Mouse (Mus musculus): ENCODE data around the gene Zbtb2. TPM values are rescaled to one million over a fixed set of nuclear protein-coding genes. Genes with fewer than 3 reads are reported as not detected.
A peak's percentile ranks its signal among the peaks of the same experiment; 100 is the strongest.

The Zbtb2 gene
- polyA plus RNA-seq, 1 experiment from 2014 or later = 15.5 TPM

GRCm38 (mm10) chr10:4355882-4356451 lies 31.9 kb downstream of the Zbtb2 start:
- Histone ChIP-seq H3K27me3 (no peaks in the 10 kb centered on the region), H3K27ac (no peak overlapping the region), H3K4me2 (no peak overlapping the region), H3K4me3 (no peak overlapping the region), H3K4me1 (no peaks in the 10 kb centered on the region), H3K9me3 (no peaks in the 10 kb centered on the region), H3K9ac (no peak overlapping the region), H3K36me3 (peaks cover 31% of the 10 kb centered on the region)
- no peak for ATAC-seq (ENCODE audit: insufficient number of reproducible peaks, insufficient read depth, low FRiP score, low TSS enrichment, low read depth)
- WGBS = 88% methylated on average over 19 of the region's 19 CpGs

- no peaks in the 10 kb centered on the region for H3K9me3 ChIP-seq
- no peak overlapping the region for H3K9ac ChIP-seq
- H3K36me3 ChIP-seq = peaks cover 31% of the 10 kb centered on the region
- WGBS = 82% methylated on average over 38 of the region's 38 CpGs
- H3K4me2 ChIP-seq = no peak overlapping the region
- no peaks in the 10 kb centered on the region for H3K27me3 ChIP-seq
- no peaks in the 10 kb centered on the region for H3K4me1 ChIP-seq
- H3K4me3 ChIP-seq = no peak overlapping the region
- no peak for ATAC-seq (ENCODE audit: insufficient number of reproducible peaks, insufficient read depth, low FRiP score, low TSS enrichment, low read depth)
- no peak overlapping the region for H3K27ac ChIP-seq
Measured at GRCm38 (mm10) chr10:4354371-4355260, 33.3 kb downstream of the Zbtb2 start.

- Histone ChIP-seq H3K4me3 (no peak overlapping the region), H3K36me3 (no peaks in the 10 kb centered on the region), H3K9me3 (no peaks in the 10 kb centered on the region), H3K4me2 (no peak overlapping the region), H3K9ac (no peak overlapping the region), H3K4me1 (peaks cover 10% of the 10 kb centered on the region; the same call in 1 of the 2 replicates), H3K27me3 (no peaks in the 10 kb centered on the region), H3K27ac (no peak overlapping the region)
- WGBS = 95% methylated on average over 14 of the region's 14 CpGs
- ATAC-seq (ENCODE audit: insufficient number of reproducible peaks, insufficient read depth, low FRiP score, low TSS enrichment, low read depth) = no peak
Measured at GRCm38 (mm10) chr10:4347591-4347990, 40.3 kb downstream of the Zbtb2 start.

- ATAC-seq (ENCODE audit: insufficient number of reproducible peaks, insufficient read depth, low FRiP score, low TSS enrichment, low read depth) = peak; percentile 39; the same call in 1 of the 2 replicates
- H3K36me3 ChIP-seq = no peaks in the 10 kb centered on the region
- H3K9ac ChIP-seq = peak overlapping the region; percentile 67; the same call in 1 of the 2 replicates
- no peaks in the 10 kb centered on the region for H3K27me3 ChIP-seq
- no peaks in the 10 kb centered on the region for H3K9me3 ChIP-seq
- 58% methylated on average over 4 of the region's 4 CpGs for WGBS
- no peak overlapping the region for H3K27ac ChIP-seq
- peaks cover 10% of the 10 kb centered on the region; the same call in 1 of the 2 replicates for H3K4me1 ChIP-seq
- H3K4me3 ChIP-seq = peak overlapping the region; percentile 41
- peak overlapping the region; percentile 72 for H3K4me2 ChIP-seq
Measured at GRCm38 (mm10) chr10:4347136-4347492, 40.8 kb downstream of the Zbtb2 start.

- H3K27ac ChIP-seq = peak overlapping the region; percentile 33; the same call in 1 of the 2 replicates
- H3K4me3 ChIP-seq = peak overlapping the region; percentile 41
- H3K27me3 ChIP-seq = no peaks in the 10 kb centered on the region
- peak overlapping the region; percentile 67 for H3K9ac ChIP-seq
- H3K4me2 ChIP-seq = peak overlapping the region; percentile 72
- ATAC-seq (ENCODE audit: insufficient number of reproducible peaks, insufficient read depth, low FRiP score, low TSS enrichment, low read depth) = peak; percentile 87
- no peaks in the 10 kb centered on the region for H3K9me3 ChIP-seq
- 7% methylated on average over 28 of the region's 28 CpGs for WGBS
- peaks cover 10% of the 10 kb centered on the region; the same call in 1 of the 2 replicates for H3K4me1 ChIP-seq
- H3K36me3 ChIP-seq = no peaks in the 10 kb centered on the region
Measured at GRCm38 (mm10) chr10:4346489-4347135, 41.3 kb downstream of the Zbtb2 start.

GRCm38 (mm10) chr10:4341430-4341829 lies 46.5 kb downstream of the Zbtb2 start:
- H3K27ac ChIP-seq = no peak overlapping the region
- WGBS = 22% methylated on average over 2 of the region's 2 CpGs
- H3K9me3 ChIP-seq = no peaks in the 10 kb centered on the region
- no peaks in the 10 kb centered on the region for H3K27me3 ChIP-seq
- no peaks in the 10 kb centered on the region for H3K36me3 ChIP-seq
- no peak overlapping the region for H3K9ac ChIP-seq
- H3K4me2 ChIP-seq = no peak overlapping the region
- H3K4me1 ChIP-seq = peaks cover 34% of the 10 kb centered on the region
- H3K4me3 ChIP-seq = no peak overlapping the region
- ATAC-seq (ENCODE audit: insufficient number of reproducible peaks, insufficient read depth, low FRiP score, low TSS enrichment, low read depth) = no peak

GRCm38 (mm10) chr10:4338863-4339461 lies 48.9 kb downstream of the Zbtb2 start:
- Histone ChIP-seq H3K9ac (no peak overlapping the region), H3K4me1 (peaks cover 41% of the 10 kb centered on the region), H3K36me3 (no peaks in the 10 kb centered on the region), H3K27me3 (peaks cover 3% of the 10 kb centered on the region; the same call in 1 of the 2 replicates), H3K27ac (peak overlapping the region; percentile 75), H3K9me3 (no peaks in the 10 kb centered on the region), H3K4me2 (peak overlapping the region; percentile 57), H3K4me3 (peak overlapping the region; percentile 23)
- ATAC-seq (ENCODE audit: insufficient number of reproducible peaks, insufficient read depth, low FRiP score, low TSS enrichment, low read depth) = peak; percentile 86
- WGBS = 27% methylated on average over 15 of the region's 15 CpGs

GRCm38 (mm10) chr10:4334039-4334683 lies 53.7 kb downstream of the Zbtb2 start:
- Histone ChIP-seq H3K27ac (0 out of 2 replicates have a peak overlapping the region, but pooled peaks have one; percentile 16), H3K36me3 (no peaks in the 10 kb centered on the region), H3K4me1 (peaks cover 37% of the 10 kb centered on the region), H3K4me3 (peak overlapping the region; percentile 42), H3K9me3 (no peaks in the 10 kb centered on the region), H3K4me2 (peak overlapping the region; percentile 72), H3K27me3 (peaks cover 14% of the 10 kb centered on the region), H3K9ac (peak overlapping the region; percentile 41; the same call in 1 of the 2 replicates)
- peak; percentile 68 for ATAC-seq (ENCODE audit: insufficient number of reproducible peaks, insufficient read depth, low FRiP score, low TSS enrichment, low read depth)
- WGBS = 7% methylated on average over 27 of the region's 27 CpGs

GRCm38 (mm10) chr10:4333319-4333718 lies 54.6 kb downstream of the Zbtb2 start:
- no peak overlapping the region for H3K9ac ChIP-seq
- H3K36me3 ChIP-seq = no peaks in the 10 kb centered on the region
- no peaks in the 10 kb centered on the region for H3K9me3 ChIP-seq
- H3K4me2 ChIP-seq = peak overlapping the region; percentile 72
- H3K27me3 ChIP-seq = peaks cover 14% of the 10 kb centered on the region
- H3K4me3 ChIP-seq = peak overlapping the region; percentile 42; the same call in 1 of the 2 replicates
- no peak for ATAC-seq (ENCODE audit: insufficient number of reproducible peaks, insufficient read depth, low FRiP score, low TSS enrichment, low read depth)
- 9% methylated on average over 8 of the region's 8 CpGs for WGBS
- no peak overlapping the region for H3K27ac ChIP-seq
- H3K4me1 ChIP-seq = peaks cover 35% of the 10 kb centered on the region

- Histone ChIP-seq H3K4me2 (no peak overlapping the region), H3K27ac (no peak overlapping the region), H3K4me1 (peaks cover 30% of the 10 kb centered on the region), H3K9me3 (no peaks in the 10 kb centered on the region; the same call in 1 of the 2 replicates), H3K27me3 (peaks cover 14% of the 10 kb centered on the region), H3K4me3 (no peak overlapping the region), H3K9ac (no peak overlapping the region), H3K36me3 (no peaks in the 10 kb centered on the region)
- WGBS = 55% methylated on average over 7 of the region's 7 CpGs
- ATAC-seq (ENCODE audit: insufficient number of reproducible peaks, insufficient read depth, low FRiP score, low TSS enrichment, low read depth) = no peak
Measured at GRCm38 (mm10) chr10:4332228-4332979, 55.5 kb downstream of the Zbtb2 start.

All from embryonic facial prominence, embryonic 13.5 days (tissue).